Mouse (Mus musculus): ENCODE measurements at regions not wholly inside any gene's neighbourhood (a gene's known extent, or its start where the extent isn't known, plus 50 kb on each side); places are given as distances from the start of the nearest gene placed in this dataset.

GRCm38 (mm10) chr2:21044007-21044406 lies 75.3 kb upstream of the Arhgap21 start:
- DNase-seq: no peak

GRCm38 (mm10) chr2:21043302-21043701 lies 74.6 kb upstream of the Arhgap21 start:
- no peak for DNase-seq

DNA sequence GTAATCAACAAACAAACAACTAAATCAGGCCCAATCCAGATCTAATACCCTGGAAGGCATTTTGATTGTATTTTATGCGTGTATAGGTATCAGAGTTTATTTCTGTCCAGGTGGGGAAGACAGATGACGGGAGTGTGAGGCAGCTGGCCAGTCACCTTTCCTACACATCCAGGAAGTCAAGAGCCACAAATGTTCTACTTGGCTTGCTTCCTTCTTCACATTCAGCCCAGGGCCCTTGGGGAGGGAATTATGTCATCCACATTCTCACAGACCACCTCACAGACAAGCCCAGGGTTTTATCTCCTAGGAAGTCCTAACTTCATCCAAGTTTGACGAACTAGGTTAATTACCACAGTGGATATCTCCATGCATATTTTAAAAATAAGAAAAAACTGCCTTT lies 68.9 kb upstream of the Arhgap21 start:
- DNase-seq: no peak

DNA sequence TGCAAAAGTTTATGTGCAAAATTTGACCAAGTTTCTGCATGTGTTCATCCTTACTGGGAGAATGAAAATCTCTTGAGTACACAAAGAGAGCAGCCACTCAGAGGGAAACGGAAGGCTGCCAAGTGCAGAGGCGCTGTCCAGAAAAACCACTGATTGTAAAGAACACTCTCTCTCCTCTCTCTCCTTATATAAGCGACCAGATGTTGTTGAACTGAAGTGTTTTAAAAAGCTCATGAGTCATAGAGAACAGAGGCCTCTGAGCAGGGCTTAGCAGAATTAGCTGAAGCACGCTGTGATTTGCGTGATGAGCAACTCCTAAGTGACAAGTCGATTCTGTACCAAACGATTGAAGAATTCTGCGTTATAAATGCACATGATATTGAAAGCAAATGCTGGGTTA lies 68.5 kb upstream of the Arhgap21 start:
- peak; percentile 88 for DNase-seq

- no peak for DNase-seq
Measured at GRCm38 (mm10) chr2:21035884-21036648, 67.4 kb upstream of the Arhgap21 start.

DNA sequence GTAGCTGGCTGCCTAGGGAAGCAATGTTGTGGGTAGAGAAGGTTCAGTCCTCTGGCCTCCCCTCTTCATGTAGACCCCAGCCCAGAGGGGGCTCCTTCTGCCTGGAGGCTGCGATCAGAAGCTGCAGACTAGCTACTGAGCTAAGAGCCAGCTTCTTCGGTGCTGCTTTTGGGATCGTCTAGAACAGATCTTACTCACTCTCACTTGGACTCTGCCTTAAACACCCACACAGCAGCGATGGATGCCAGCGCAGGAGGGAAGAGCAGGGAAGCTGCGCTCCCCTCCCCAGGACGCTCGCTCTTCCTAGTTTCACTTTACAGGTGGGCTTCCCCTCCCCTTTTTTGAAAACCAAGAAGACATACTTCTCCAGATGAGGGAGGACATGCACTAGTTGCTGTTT lies 66.0 kb upstream of the Arhgap21 start:
- DNase-seq: peak; percentile 83

- DNase-seq: no peak
Measured at GRCm38 (mm10) chr2:21030650-21031049, 62.0 kb upstream of the Arhgap21 start.

DNA sequence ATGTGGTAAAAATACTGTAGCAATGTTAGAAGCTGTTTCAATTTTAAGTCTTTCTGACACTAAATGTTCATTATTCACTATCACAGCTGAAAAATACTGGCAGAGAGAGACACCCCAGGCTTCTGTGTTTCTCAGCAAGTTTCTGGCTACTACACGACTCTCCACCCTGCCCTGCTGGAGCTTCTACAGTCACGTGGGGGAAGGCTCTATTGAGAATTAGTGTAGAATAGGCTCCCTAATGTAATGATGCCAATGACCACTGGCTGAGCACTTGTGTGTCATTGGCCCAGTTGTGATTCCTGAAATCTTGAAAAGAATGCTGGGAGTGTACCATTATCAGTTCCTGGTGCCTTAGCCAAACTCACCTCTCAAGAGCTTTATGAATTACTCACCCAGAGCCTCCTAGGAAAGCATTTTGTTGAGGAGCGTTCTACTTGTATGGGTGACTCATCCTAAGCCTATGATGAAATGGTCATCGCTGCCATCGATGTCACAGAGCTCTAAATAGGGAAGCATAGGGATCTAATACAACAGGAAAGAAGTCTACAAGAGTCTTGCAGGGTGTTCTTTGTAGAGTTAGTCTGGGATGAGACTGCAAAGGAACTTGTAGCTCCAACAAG lies 60.8 kb upstream of the Arhgap21 start:
- no peak for DNase-seq

DNA sequence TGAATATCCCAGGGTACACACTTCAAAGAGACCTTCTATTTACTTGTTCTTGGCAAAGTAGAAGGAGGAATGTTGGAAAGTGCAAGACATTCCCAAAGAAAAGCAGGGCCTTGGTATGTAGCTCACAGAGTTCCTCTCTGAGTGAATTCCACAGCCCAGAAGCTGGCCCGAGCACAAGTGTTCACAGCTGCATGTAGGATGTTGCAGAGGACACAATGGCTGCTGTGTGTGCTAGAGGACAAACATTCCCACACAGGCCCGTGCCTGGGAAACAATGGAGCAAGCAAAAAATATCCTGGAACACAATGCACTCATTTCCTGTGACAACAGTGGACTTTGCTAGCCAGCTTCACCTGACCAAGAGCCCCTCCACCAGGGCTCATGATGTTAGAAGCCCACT lies 59.9 kb upstream of the Arhgap21 start:
- peak; percentile 65 for DNase-seq

- no peak for DNase-seq
Measured at GRCm38 (mm10) chr2:21018535-21018934, 49.9 kb upstream of the Arhgap21 start.

Measured in right cerebral cortex, adult 18-20 months (tissue).